Mouse (Mus musculus): ENCODE results near the gene Olfr648.

Gene Olfr648

GRCm38 (mm10) chr7:104183292-104183691 is at the start of gene Olfr648:
Olfr648 (minus strand) TSS chr7:104183392.
- DNase-seq (ENCODE audit: low read depth, low spot score): no peak

- DNase-seq (ENCODE audit: low read depth, low spot score): peak; percentile 52
Observed at GRCm38 (mm10) chr7:104231203-104231602, 48.0 kb upstream of the Olfr648 start.

- DNase-seq (ENCODE audit: low read depth, low spot score): no peak
Observed at GRCm38 (mm10) chr7:104218701-104219569, 35.7 kb upstream of the Olfr648 start, which contains the start of gene Trim6. Trim6 (plus strand) TSS chr7:104218793.

GRCm38 (mm10) chr7:104217881-104218280 is 34.7 kb upstream of the Olfr648 start:
- DNase-seq (ENCODE audit: low read depth, low spot score): no peak

- DNase-seq (ENCODE audit: low read depth, low spot score): no peak
Observed at GRCm38 (mm10) chr7:104216011-104216535, 32.9 kb upstream of the Olfr648 start.

- DNase-seq (ENCODE audit: low read depth, low spot score): peak; percentile 9
Observed at GRCm38 (mm10) chr7:104206197-104206596, 23.0 kb upstream of the Olfr648 start.

- peak; percentile 72 for DNase-seq (ENCODE audit: low read depth, low spot score)
Observed at GRCm38 (mm10) chr7:104199822-104200221, 16.6 kb upstream of the Olfr648 start.

GRCm38 (mm10) chr7:104195885-104196284 is 12.7 kb upstream of the Olfr648 start, which contains the start of gene Olfr649:
Olfr649 (minus strand) TSS chr7:104195985.
- DNase-seq (ENCODE audit: low read depth, low spot score): no peak

GRCm38 (mm10) chr7:104191275-104191674 is 8.1 kb upstream of the Olfr648 start:
- DNase-seq (ENCODE audit: low read depth, low spot score): no peak

- no peak for DNase-seq (ENCODE audit: low read depth, low spot score)
Observed at GRCm38 (mm10) chr7:104179074-104179473, 4.1 kb downstream of the Olfr648 start.

- no peak for DNase-seq (ENCODE audit: low read depth, low spot score)
Observed at GRCm38 (mm10) chr7:104178422-104179054, 4.7 kb downstream of the Olfr648 start.

- DNase-seq (ENCODE audit: low read depth, low spot score): no peak
Observed at GRCm38 (mm10) chr7:104175085-104175484, 8.1 kb downstream of the Olfr648 start.

GRCm38 (mm10) chr7:104169634-104170204 is 13.5 kb downstream of the Olfr648 start:
- DNase-seq (ENCODE audit: low read depth, low spot score): no peak

- no peak for DNase-seq (ENCODE audit: low read depth, low spot score)
Observed at GRCm38 (mm10) chr7:104167105-104167504, 16.1 kb downstream of the Olfr648 start.

- no peak for DNase-seq (ENCODE audit: low read depth, low spot score)
Observed at GRCm38 (mm10) chr7:104150456-104150855, 32.7 kb downstream of the Olfr648 start, which contains the start of gene Ubqlnl. Ubqlnl (minus strand) TSS chr7:104150556.

GRCm38 (mm10) chr7:104143179-104143578 is 40.0 kb downstream of the Olfr648 start, which contains the start of gene Ubqln3:
Ubqln3 (minus strand) TSS chr7:104143279.
- no peak for DNase-seq (ENCODE audit: low read depth, low spot score)

- DNase-seq (ENCODE audit: low read depth, low spot score): no peak
Observed at GRCm38 (mm10) chr7:104137305-104137704, 45.9 kb downstream of the Olfr648 start, which contains the start of gene Olfr643. Olfr643 (minus strand) TSS chr7:104137405.

GRCm38 (mm10) chr7:104129726-104130125 is 53.5 kb downstream of the Olfr648 start, which contains the start of gene Ubqln5:
Ubqln5 (minus strand) TSS chr7:104129826.
- DNase-seq (ENCODE audit: low read depth, low spot score): no peak

All from A20 (cell line).